Mouse (Mus musculus) liver, embryonic 14.5 days (tissue): ENCODE measurements around the gene Csf1.

Experiments
- CTCF ChIP-seq: IDR thresholded peaks from 2 replicates; pipeline ENCODE4 v1.5.1; 2016; ENCODE audit warnings: antibody characterized with exemption, low read depth, control low read depth
- EP300 ChIP-seq: IDR thresholded peaks from 2 replicates; pipeline ENCODE4 v1.6.1; 2016; ENCODE audit warnings: antibody characterized with exemption, low read depth

- TF ChIP-seq CTCF (no peak), EP300 (no peak)
These were observed 502 bp upstream of the Csf1 start for GRCm38 (mm10) chr3:107760771-107761170.
